Mouse (Mus musculus) forebrain, embryonic 10.5 days (tissue): ENCODE measurements at regions not wholly inside any gene's neighbourhood (a gene's known extent, or its start where the extent isn't known, plus 50 kb on each side); places are given as distances from the start of the nearest gene placed in this dataset.

ENCODE experiments used
- DNase-seq: peaks from one replicate; pipeline ENCODE4 v3.0.0-alpha.2; 2017; ENCODE audit warnings: low spot score; ENCODE audit errors: extremely low spot score
- H3K27ac ChIP-seq: fragments of 300-500 bp; sonication (generic); 2 replicates; pipeline ENCODE4 v1.5.1; 2016; ENCODE audit warnings: mild to moderate bottlenecking
- H3K27me3 ChIP-seq: fragments of 300-500 bp; sonication (generic); 2 replicates; pipeline ENCODE4 v1.6.1; 2016; ENCODE audit warnings: mild to moderate bottlenecking; ENCODE audit not compliant: poor library complexity, severe bottlenecking
- H3K36me3 ChIP-seq: fragments of 300-500 bp; sonication (generic); replicated peaks from 2 replicates; pipeline ENCODE4 v1.6.1; 2016; ENCODE audit warnings: mild to moderate bottlenecking, moderate library complexity
- H3K4me1 ChIP-seq: fragments of 300-500 bp; sonication (generic); 2 replicates; pipeline ENCODE4 v1.6.1; 2016
- H3K4me3 ChIP-seq: fragments of 300-500 bp; sonication (generic); 2 replicates; pipeline ENCODE4 v1.5.1; 2016; ENCODE audit warnings: mild to moderate bottlenecking, moderate library complexity
- H3K9me3 ChIP-seq: fragments of 300-500 bp; sonication (generic); 2 replicates; pipeline ENCODE4 v1.6.1; 2016; ENCODE audit warnings: mild to moderate bottlenecking, moderate library complexity
- WGBS: fragments of 180-500 bp; shearing (Covaris S2); methylation state at CpG from one replicate; pipeline ENCODE4 v1.1.7; 2016; 5-methylcytosine and 5-hydroxymethylcytosine counted together

GRCm38 (mm10) chr14:98829958-98830633 is 164.0 kb downstream of the Rpl36a-ps1 start:
- Histone ChIP-seq H3K27me3 (no peaks in the 10 kb centered on the region), H3K27ac (peak overlapping the region; percentile 69), H3K36me3 (no peaks in the 10 kb centered on the region), H3K4me1 (peaks cover 41% of the 10 kb centered on the region), H3K9me3 (no peaks in the 10 kb centered on the region), H3K4me3 (no peak overlapping the region)
- WGBS = 74% methylated on average over 5 of the region's 5 CpGs
- no peak for DNase-seq

- Histone ChIP-seq H3K4me1 (peaks cover 22% of the 10 kb centered on the region), H3K36me3 (no peaks in the 10 kb centered on the region), H3K4me3 (no peak overlapping the region), H3K9me3 (no peaks in the 10 kb centered on the region), H3K27ac (no peak overlapping the region), H3K27me3 (no peaks in the 10 kb centered on the region)
- DNase-seq = no peak
- 85% methylated on average over 2 of the region's 2 CpGs for WGBS
Measured at GRCm38 (mm10) chr14:98827490-98827889, 166.6 kb downstream of the Rpl36a-ps1 start.

GRCm38 (mm10) chr14:98813657-98814056 is 180.5 kb downstream of the Rpl36a-ps1 start:
- H3K36me3 ChIP-seq = no peaks in the 10 kb centered on the region
- no peak overlapping the region for H3K4me3 ChIP-seq
- no peaks in the 10 kb centered on the region for H3K27me3 ChIP-seq
- no peaks in the 10 kb centered on the region for H3K9me3 ChIP-seq
- no peak for DNase-seq
- 85% methylated on average over 5 of the region's 5 CpGs for WGBS
- H3K27ac ChIP-seq = no peak overlapping the region
- H3K4me1 ChIP-seq = 0 out of 2 replicates have a peak, but pooled peaks cover 2% of the 10 kb centered on the region

- DNase-seq = no peak
- H3K36me3 ChIP-seq = no peaks in the 10 kb centered on the region
- WGBS = 84% methylated on average over 3 of the region's 3 CpGs
Measured at GRCm38 (mm10) chr14:98810259-98811042, 183.7 kb downstream of the Rpl36a-ps1 start.

GRCm38 (mm10) chr14:98808117-98808516 is 186.0 kb downstream of the Rpl36a-ps1 start:
- no peaks in the 10 kb centered on the region for H3K4me1 ChIP-seq
- H3K27ac ChIP-seq = no peak overlapping the region
- no peaks in the 10 kb centered on the region for H3K27me3 ChIP-seq
- no peaks in the 10 kb centered on the region for H3K9me3 ChIP-seq
- no peak for DNase-seq
- H3K4me3 ChIP-seq = no peak overlapping the region
- no peaks in the 10 kb centered on the region for H3K36me3 ChIP-seq
- 83% methylated on average over 1 of the region's 1 CpGs for WGBS

More at GRCm38 (mm10) chr14:98810259-98811042, 183.7 kb downstream of the Rpl36a-ps1 start:
- Histone ChIP-seq H3K9me3 (no peaks in the 10 kb centered on the region), H3K4me3 (no peak overlapping the region), H3K27ac (no peak overlapping the region), H3K27me3 (no peaks in the 10 kb centered on the region), H3K4me1 (no peaks in the 10 kb centered on the region)

GRCm38 (mm10) chr14:98805066-98805465 is 189.1 kb downstream of the Rpl36a-ps1 start:
- Histone ChIP-seq H3K9me3 (no peaks in the 10 kb centered on the region), H3K27ac (no peak overlapping the region), H3K4me3 (no peak overlapping the region), H3K27me3 (no peaks in the 10 kb centered on the region), H3K36me3 (no peaks in the 10 kb centered on the region), H3K4me1 (no peaks in the 10 kb centered on the region)
- 85% methylated on average over 6 of the region's 6 CpGs for WGBS
- no peak for DNase-seq

GRCm38 (mm10) chr14:98801293-98801692 is 192.8 kb downstream of the Rpl36a-ps1 start:
- H3K36me3 ChIP-seq = no peaks in the 10 kb centered on the region
- H3K9me3 ChIP-seq = no peaks in the 10 kb centered on the region
- H3K4me1 ChIP-seq = no peaks in the 10 kb centered on the region
- H3K4me3 ChIP-seq = no peak overlapping the region
- H3K27me3 ChIP-seq = no peaks in the 10 kb centered on the region
- no peak for DNase-seq
- H3K27ac ChIP-seq = no peak overlapping the region
- 95% methylated on average over 2 of the region's 2 CpGs for WGBS

GRCm38 (mm10) chr14:98791970-98792369 is 202.1 kb downstream of the Rpl36a-ps1 start:
- Histone ChIP-seq H3K9me3 (no peaks in the 10 kb centered on the region), H3K36me3 (no peaks in the 10 kb centered on the region), H3K27me3 (no peaks in the 10 kb centered on the region), H3K27ac (no peak overlapping the region), H3K4me1 (peaks cover 23% of the 10 kb centered on the region), H3K4me3 (no peak overlapping the region)
- DNase-seq = no peak
- 40% methylated on average over 4 of the region's 4 CpGs for WGBS

- Histone ChIP-seq H3K36me3 (no peaks in the 10 kb centered on the region), H3K4me1 (peaks cover 23% of the 10 kb centered on the region), H3K27me3 (no peaks in the 10 kb centered on the region), H3K4me3 (no peak overlapping the region), H3K27ac (no peak overlapping the region), H3K9me3 (no peaks in the 10 kb centered on the region)
- no peak for DNase-seq
- 80% methylated on average over 6 of the region's 6 CpGs for WGBS
Measured at GRCm38 (mm10) chr14:98791232-98791906, 202.7 kb downstream of the Rpl36a-ps1 start.

GRCm38 (mm10) chr14:98789794-98790193 is 204.3 kb downstream of the Rpl36a-ps1 start:
- H3K9me3 ChIP-seq = no peaks in the 10 kb centered on the region
- H3K4me1 ChIP-seq = peaks cover 23% of the 10 kb centered on the region
- H3K4me3 ChIP-seq = no peak overlapping the region
- H3K36me3 ChIP-seq = no peaks in the 10 kb centered on the region
- no peaks in the 10 kb centered on the region for H3K27me3 ChIP-seq
- 96% methylated on average over 6 of the region's 6 CpGs for WGBS
- no peak overlapping the region for H3K27ac ChIP-seq
- no peak for DNase-seq

- no peak for DNase-seq
- H3K36me3 ChIP-seq = no peaks in the 10 kb centered on the region
- H3K27me3 ChIP-seq = no peaks in the 10 kb centered on the region
- no peak overlapping the region for H3K27ac ChIP-seq
- H3K4me3 ChIP-seq = no peak overlapping the region
- no peaks in the 10 kb centered on the region for H3K4me1 ChIP-seq
- 95% methylated on average over 12 of the region's 12 CpGs for WGBS
- H3K9me3 ChIP-seq = no peaks in the 10 kb centered on the region
Measured at GRCm38 (mm10) chr14:98781711-98782110, 212.4 kb downstream of the Rpl36a-ps1 start.

- H3K27me3 ChIP-seq = no peaks in the 10 kb centered on the region
- no peaks in the 10 kb centered on the region for H3K9me3 ChIP-seq
- H3K4me3 ChIP-seq = no peak overlapping the region
- no peak for DNase-seq
- no peaks in the 10 kb centered on the region for H3K4me1 ChIP-seq
- 88% methylated on average over 4 of the region's 4 CpGs for WGBS
- no peaks in the 10 kb centered on the region for H3K36me3 ChIP-seq
- no peak overlapping the region for H3K27ac ChIP-seq
Measured at GRCm38 (mm10) chr14:98772080-98772479, 222.0 kb downstream of the Rpl36a-ps1 start.

- WGBS = 79% methylated on average over 2 of the region's 2 CpGs
- no peaks in the 10 kb centered on the region for H3K4me1 ChIP-seq
- no peaks in the 10 kb centered on the region for H3K9me3 ChIP-seq
- no peak for DNase-seq
- no peaks in the 10 kb centered on the region for H3K36me3 ChIP-seq
- H3K27me3 ChIP-seq = no peaks in the 10 kb centered on the region
- H3K27ac ChIP-seq = no peak overlapping the region
- no peak overlapping the region for H3K4me3 ChIP-seq
Measured at GRCm38 (mm10) chr14:98768845-98769244, 225.3 kb downstream of the Rpl36a-ps1 start.
